Mouse (Mus musculus): ENCODE measurements around the gene Tesmin. TPM values are rescaled to one million over a fixed set of nuclear protein-coding genes. Genes with fewer than 3 reads are reported as not detected.

Tesmin gene
- 0.11 and 0.40 TPM in 2 replicates for polyA plus RNA-seq (2016; fragmentation: Nextera tagmentation; extraction: Ambion mirVana)

DNA sequence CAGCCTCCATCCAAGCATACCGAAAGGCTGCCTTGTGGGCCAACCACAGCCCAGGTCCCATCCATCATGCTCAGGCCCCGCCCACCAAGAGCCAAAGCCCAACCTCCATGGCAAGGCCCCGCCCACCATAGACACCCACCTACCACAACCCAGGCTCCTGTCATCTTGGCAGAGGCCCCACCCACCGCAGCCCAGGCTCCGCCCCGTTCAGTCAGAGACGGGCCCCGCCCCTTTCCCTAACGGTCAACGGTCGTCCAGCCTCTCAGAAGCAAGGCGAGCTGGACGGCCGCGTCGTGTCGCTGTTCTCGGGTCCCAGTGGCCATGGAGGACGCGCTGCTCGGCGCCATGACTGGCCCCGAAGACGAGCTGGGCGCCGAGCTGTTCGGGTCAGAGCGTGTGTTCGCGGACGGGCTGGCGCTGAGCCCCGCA, at the start of gene Tesmin:
Tesmin (plus strand) TSS at position 229 of the 429 bp plus-strand sequence.
- peaks cover 4% of the 10 kb centered on the region; the same call in 1 of the 2 replicates for H3K4me1 ChIP-seq (replicated peaks)
- peak within 1 kb of the TSS; percentile 49 for H3K4me3 ChIP-seq (replicated peaks)
- peaks cover 5% of the 10 kb centered on the region; the same call in 1 of the 2 replicates for H3K36me3 ChIP-seq
- WGBS = 3% methylated on average over 32 of the region's 33 CpGs
- no peak within 1 kb of the TSS for H3K27ac ChIP-seq
- ATAC-seq (ENCODE audit: insufficient number of reproducible peaks, insufficient read depth, low FRiP score, low TSS enrichment, low read depth) = peak; percentile 76
- H3K27me3 ChIP-seq = no peaks in the 10 kb centered on the region
- H3K9ac ChIP-seq (replicated peaks) = peak within 1 kb of the TSS; percentile 57; the same call in 1 of the 2 replicates
- peaks cover 10% of the 10 kb centered on the region for H3K9me3 ChIP-seq
- peak within 1 kb of the TSS; percentile 81 for H3K4me2 ChIP-seq

DNA sequence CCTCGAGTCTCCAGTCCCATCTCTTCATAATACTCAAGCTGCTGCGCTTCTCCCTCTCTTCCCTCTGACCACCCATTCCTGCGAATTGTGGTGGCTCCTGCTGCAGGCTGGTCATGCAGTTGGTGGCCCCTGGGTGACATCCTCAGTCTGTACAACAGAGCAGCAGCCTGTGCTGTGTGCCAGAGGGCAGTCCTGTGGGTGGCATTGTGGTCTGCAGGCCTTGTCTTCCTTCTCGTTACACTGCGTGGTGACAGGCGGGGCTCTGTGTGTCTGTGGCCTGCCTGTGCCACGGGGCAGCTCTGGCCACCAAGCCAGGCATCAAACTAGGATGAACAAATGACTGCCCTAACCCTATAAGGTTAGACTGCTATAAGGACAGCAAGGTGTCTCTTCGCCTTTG, 49.5 kb upstream of the Tesmin start:
- Histone ChIP-seq H3K27me3 (no peaks in the 10 kb centered on the region), H3K36me3 (no peaks in the 10 kb centered on the region), H3K27ac (no peak overlapping the region), H3K9me3 (peaks cover 4% of the 10 kb centered on the region; the same call in 1 of the 2 replicates), H3K4me1 (replicated peaks) (no peaks in the 10 kb centered on the region), H3K9ac (replicated peaks) (no peak overlapping the region), H3K4me3 (replicated peaks) (no peak overlapping the region), H3K4me2 (no peak overlapping the region)
- ATAC-seq (ENCODE audit: insufficient number of reproducible peaks, insufficient read depth, low FRiP score, low TSS enrichment, low read depth) = no peak
- WGBS = 76% methylated on average over 8 of the region's 8 CpGs

DNA sequence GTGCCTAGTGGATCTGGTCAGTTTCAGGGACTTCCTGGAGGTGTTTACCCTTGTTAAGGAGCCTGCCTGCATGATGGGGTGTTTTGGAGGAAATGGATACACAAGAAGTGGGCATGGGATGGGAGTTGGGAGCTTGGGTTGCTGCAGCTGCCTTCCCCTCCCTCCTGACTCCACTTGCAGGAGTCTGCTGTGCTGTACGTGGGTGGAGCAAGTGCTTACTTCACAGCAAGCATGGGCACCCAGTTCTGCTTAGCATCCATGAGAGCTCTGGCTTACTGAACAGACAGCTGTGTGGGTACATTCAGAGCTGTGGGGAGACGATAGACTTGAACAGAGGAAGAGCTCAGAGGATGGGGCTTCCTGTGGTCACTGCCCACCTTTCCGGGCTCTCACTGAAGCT, 47.6 kb upstream of the Tesmin start:
- ATAC-seq (ENCODE audit: insufficient number of reproducible peaks, insufficient read depth, low FRiP score, low TSS enrichment, low read depth) = no peak

DNA sequence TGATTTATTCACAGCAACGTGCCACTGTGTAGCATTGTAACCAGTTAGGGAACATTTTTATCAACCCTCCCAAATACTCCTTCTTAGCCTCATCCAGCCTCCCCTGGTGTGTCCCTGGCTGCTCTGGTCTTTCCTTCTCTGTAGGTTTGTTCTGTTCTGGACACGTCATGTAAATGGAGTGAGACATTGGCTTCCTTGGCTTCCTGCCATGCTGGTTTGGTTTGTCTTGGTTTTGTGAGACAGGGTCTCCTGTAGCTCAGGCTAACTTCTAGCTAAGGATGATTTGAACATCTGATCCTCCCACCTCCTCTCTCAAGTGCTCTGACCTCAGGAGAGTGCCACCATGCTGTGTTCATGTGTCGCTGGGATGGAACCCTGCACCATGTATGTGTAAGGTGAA, 44.7 kb upstream of the Tesmin start:
- H3K27me3 ChIP-seq = no peaks in the 10 kb centered on the region
- H3K4me3 ChIP-seq (replicated peaks) = no peak overlapping the region
- no peak overlapping the region for H3K9ac ChIP-seq (replicated peaks)
- 82% methylated on average over 3 of the region's 3 CpGs for WGBS
- no peaks in the 10 kb centered on the region for H3K36me3 ChIP-seq
- no peak for ATAC-seq (ENCODE audit: insufficient number of reproducible peaks, insufficient read depth, low FRiP score, low TSS enrichment, low read depth)
- H3K27ac ChIP-seq = no peak overlapping the region
- no peak overlapping the region for H3K4me2 ChIP-seq
- no peaks in the 10 kb centered on the region for H3K4me1 ChIP-seq (replicated peaks)
- peaks cover 9% of the 10 kb centered on the region; the same call in 1 of the 2 replicates for H3K9me3 ChIP-seq

More for the DNA sequence above, 47.6 kb upstream of the Tesmin start:
- Histone ChIP-seq H3K9ac (replicated peaks) (no peak overlapping the region), H3K27me3 (no peaks in the 10 kb centered on the region), H3K4me1 (replicated peaks) (no peaks in the 10 kb centered on the region), H3K4me2 (no peak overlapping the region), H3K27ac (no peak overlapping the region), H3K9me3 (peaks cover 4% of the 10 kb centered on the region; the same call in 1 of the 2 replicates), H3K36me3 (no peaks in the 10 kb centered on the region), H3K4me3 (replicated peaks) (no peak overlapping the region)
- 72% methylated on average over 3 of the region's 3 CpGs for WGBS

DNA sequence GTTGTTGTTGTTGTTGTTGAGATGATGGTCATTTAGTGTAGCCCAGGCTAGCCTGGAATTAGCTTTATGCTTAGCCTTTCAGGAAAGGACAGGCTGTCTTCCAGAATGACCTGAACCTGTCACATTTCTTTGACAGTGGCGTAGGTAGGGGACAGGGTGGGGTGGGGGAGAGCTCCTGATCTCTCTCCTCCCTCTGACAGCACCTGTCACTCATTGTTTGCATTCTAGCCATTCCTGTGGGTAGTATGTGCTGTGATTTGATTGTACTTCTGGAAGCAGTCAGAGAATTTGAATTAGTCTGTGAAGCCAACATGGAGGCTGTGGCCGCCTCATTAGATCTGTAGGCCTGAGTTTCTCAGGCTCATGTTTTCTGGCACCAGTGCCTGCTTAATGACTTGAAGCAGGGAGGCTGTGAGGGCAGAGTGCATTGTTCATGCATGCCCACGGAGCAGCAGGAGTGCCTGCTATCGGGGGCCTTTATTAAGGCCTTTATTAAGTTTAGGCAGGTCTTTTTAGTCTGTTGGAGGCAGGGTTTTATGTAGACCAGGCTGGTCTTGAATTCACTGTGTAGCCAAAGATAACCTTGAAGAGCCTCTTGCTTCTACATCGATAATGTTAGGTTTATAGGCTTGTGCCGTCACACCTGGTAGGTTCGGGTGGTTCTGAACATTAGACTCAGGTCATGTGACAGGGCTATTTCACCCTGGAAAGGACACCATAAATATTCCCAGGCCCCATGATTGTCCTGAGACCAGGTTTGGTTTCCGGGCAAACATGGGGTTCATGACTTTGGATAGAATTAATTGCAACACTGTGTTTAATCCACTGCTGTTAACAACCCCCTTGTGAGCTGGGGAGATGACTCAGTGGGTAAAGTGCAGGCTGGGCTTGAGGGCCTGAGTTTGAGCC, 43.8 kb upstream of the Tesmin start:
- H3K9me3 ChIP-seq = peaks cover 9% of the 10 kb centered on the region; the same call in 1 of the 2 replicates

DNA sequence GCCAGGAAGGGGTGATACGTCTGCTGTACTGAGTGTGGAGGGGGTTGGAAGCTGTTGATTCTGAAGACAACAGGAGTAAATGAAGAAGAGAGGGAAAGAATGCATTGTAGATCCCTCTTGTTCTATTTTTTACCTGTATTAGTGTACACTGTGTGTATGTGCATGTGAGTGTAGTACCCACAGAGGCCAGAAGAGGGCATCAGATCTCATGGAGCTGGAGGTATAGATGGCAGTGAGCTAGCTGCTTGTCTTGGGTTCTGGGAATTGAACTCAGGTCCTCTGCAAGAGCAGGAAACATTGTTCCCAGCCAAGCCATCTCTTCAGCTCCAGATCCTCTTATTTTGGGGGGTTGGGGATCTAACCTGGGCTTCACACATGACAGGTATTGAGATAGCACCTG, 40.9 kb upstream of the Tesmin start:
- Histone ChIP-seq H3K4me2 (no peak overlapping the region), H3K4me3 (replicated peaks) (no peak overlapping the region), H3K9me3 (peaks cover 9% of the 10 kb centered on the region; the same call in 1 of the 2 replicates), H3K36me3 (no peaks in the 10 kb centered on the region; the same call in 1 of the 2 replicates), H3K27ac (no peak overlapping the region), H3K9ac (replicated peaks) (no peak overlapping the region), H3K4me1 (replicated peaks) (no peaks in the 10 kb centered on the region), H3K27me3 (no peaks in the 10 kb centered on the region)
- WGBS = 90% methylated on average over 1 of the region's 1 CpGs
- no peak for ATAC-seq (ENCODE audit: insufficient number of reproducible peaks, insufficient read depth, low FRiP score, low TSS enrichment, low read depth)

More for the DNA sequence above, 43.8 kb upstream of the Tesmin start:
- Histone ChIP-seq H3K36me3 (no peaks in the 10 kb centered on the region), H3K4me1 (replicated peaks) (no peaks in the 10 kb centered on the region), H3K9ac (replicated peaks) (no peak overlapping the region), H3K27ac (0 out of 2 replicates have a peak overlapping the region, but pooled peaks have one; percentile 12), H3K4me2 (no peak overlapping the region), H3K27me3 (no peaks in the 10 kb centered on the region), H3K4me3 (replicated peaks) (no peak overlapping the region)
- ATAC-seq (ENCODE audit: insufficient number of reproducible peaks, insufficient read depth, low FRiP score, low TSS enrichment, low read depth) = no peak
- WGBS = 76% methylated on average over 8 of the region's 8 CpGs

DNA sequence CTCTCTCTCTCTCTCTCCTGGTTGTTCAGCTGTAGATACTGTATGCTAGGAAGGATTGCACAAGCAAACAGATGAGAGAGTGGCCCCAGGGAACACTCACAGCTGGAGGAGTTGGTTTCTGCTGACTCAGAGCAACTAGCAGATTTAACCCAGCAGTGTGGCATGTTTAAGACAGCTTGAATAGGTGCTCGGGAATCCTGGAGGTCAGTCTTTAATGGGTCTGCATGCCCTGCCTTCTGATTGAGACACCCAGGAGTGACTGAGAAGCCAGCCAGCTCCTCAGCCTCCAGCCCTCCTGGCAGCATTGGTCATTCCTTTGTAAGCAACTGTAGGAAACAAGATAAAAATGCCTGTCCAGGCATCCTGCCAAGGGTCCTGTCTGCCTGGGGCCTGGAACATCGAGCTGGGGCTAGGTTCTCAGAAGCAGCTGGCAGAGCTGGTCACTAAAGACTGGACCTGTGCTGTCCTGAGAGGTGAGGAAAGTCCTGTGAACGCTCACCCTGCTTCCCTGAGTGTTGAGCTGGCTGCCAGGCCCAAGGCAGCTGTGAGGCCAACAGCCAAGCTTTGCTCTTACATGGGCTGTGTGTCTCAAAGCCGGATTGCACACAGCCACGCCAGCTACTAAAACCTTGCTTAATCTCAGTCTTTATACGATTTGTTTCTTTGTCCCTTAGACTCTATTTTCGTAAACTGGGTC, 35.1 kb upstream of the Tesmin start:
- ATAC-seq (ENCODE audit: insufficient number of reproducible peaks, insufficient read depth, low FRiP score, low TSS enrichment, low read depth) = no peak

DNA sequence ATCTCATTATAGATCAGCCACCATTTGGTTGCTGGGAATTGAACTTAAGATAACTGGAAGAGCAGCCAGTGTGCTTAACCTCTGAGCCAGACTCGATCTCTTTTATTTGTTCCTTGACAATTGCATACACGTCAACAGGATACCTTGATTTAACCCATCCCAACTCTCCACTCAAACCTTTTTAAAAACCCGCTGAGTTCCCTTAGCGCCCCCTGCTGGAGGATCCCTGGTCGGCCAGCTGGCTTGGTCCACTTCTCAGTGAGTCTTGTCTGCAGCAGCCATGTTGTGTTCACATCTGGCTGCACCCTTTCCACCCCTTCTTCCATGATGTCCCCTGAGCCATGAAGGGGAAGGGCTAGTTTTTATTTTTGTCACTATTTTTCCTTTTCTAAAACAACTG, 33.6 kb upstream of the Tesmin start:
- 60% methylated on average over 5 of the region's 5 CpGs for WGBS

More for the DNA sequence above, 35.1 kb upstream of the Tesmin start:
- Histone ChIP-seq H3K4me2 (no peak overlapping the region), H3K36me3 (peaks cover 6% of the 10 kb centered on the region; the same call in 1 of the 2 replicates), H3K27me3 (no peaks in the 10 kb centered on the region), H3K27ac (no peak overlapping the region), H3K4me3 (replicated peaks) (no peak overlapping the region), H3K9ac (replicated peaks) (no peak overlapping the region), H3K9me3 (peaks cover 6% of the 10 kb centered on the region; the same call in 1 of the 2 replicates), H3K4me1 (replicated peaks) (no peaks in the 10 kb centered on the region)
- WGBS = 71% methylated on average over 7 of the region's 7 CpGs

DNA sequence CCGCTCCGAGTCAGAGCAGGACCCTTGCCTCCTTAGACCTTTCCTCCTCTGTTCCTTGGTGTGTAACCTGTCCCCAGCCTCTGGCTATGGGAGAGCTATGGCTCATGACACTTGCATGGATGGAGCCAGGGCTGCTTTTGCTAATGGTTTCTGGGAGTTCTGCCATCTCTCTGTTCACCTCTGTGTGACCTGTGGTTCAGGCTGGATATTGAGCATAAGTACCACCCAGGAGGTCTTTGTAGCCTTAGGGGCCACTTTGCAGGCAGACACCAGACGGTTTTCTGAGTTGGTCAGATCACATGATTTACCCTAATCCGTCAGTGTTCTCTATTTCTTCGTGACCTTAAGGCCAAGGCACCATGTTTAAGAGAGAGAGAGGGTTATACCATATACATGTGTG, 32.1 kb upstream of the Tesmin start:
- H3K27ac ChIP-seq = no peak overlapping the region
- H3K36me3 ChIP-seq = peaks cover 8% of the 10 kb centered on the region; the same call in 1 of the 2 replicates
- H3K4me3 ChIP-seq (replicated peaks) = no peak overlapping the region
- ATAC-seq (ENCODE audit: insufficient number of reproducible peaks, insufficient read depth, low FRiP score, low TSS enrichment, low read depth) = no peak
- H3K4me1 ChIP-seq (replicated peaks) = no peaks in the 10 kb centered on the region
- no peak overlapping the region for H3K4me2 ChIP-seq
- peaks cover 9% of the 10 kb centered on the region; the same call in 1 of the 2 replicates for H3K9me3 ChIP-seq
- no peaks in the 10 kb centered on the region for H3K27me3 ChIP-seq
- WGBS = 69% methylated on average over 5 of the region's 5 CpGs
- no peak overlapping the region for H3K9ac ChIP-seq (replicated peaks)

More for the DNA sequence above, 33.6 kb upstream of the Tesmin start:
- Histone ChIP-seq H3K27me3 (no peaks in the 10 kb centered on the region), H3K4me1 (replicated peaks) (no peaks in the 10 kb centered on the region), H3K36me3 (peaks cover 8% of the 10 kb centered on the region; the same call in 1 of the 2 replicates), H3K27ac (no peak overlapping the region), H3K4me2 (no peak overlapping the region), H3K9ac (replicated peaks) (no peak overlapping the region), H3K4me3 (replicated peaks) (no peak overlapping the region), H3K9me3 (peaks cover 9% of the 10 kb centered on the region; the same call in 1 of the 2 replicates)
- ATAC-seq (ENCODE audit: insufficient number of reproducible peaks, insufficient read depth, low FRiP score, low TSS enrichment, low read depth) = no peak

DNA sequence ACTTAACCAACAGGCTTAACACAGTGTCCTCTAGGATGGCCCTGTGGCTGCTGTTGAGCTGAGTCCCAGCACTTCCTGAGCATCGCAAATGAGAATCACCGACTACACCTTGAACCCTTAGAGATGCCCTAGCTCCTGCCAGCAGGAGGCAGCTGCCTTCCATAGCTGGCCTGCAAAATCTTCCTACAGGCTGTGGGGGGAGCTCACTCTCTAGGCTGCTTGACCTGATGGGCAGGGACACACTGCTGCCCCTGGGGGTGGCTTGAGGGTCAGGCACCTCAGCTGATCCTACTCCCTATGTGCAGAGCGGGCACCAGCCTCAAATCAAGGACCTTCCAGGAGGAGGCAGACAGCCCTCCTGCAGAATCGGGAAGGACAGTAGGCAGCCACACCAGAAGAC, 31.0 kb upstream of the Tesmin start:
- H3K27ac ChIP-seq = no peak overlapping the region
- H3K4me3 ChIP-seq (replicated peaks) = no peak overlapping the region
- peaks cover 9% of the 10 kb centered on the region; the same call in 1 of the 2 replicates for H3K9me3 ChIP-seq
- no peak for ATAC-seq (ENCODE audit: insufficient number of reproducible peaks, insufficient read depth, low FRiP score, low TSS enrichment, low read depth)
- peaks cover 14% of the 10 kb centered on the region; the same call in 1 of the 2 replicates for H3K36me3 ChIP-seq
- no peak overlapping the region for H3K4me2 ChIP-seq
- H3K4me1 ChIP-seq (replicated peaks) = no peaks in the 10 kb centered on the region
- no peak overlapping the region for H3K9ac ChIP-seq (replicated peaks)
- WGBS = 75% methylated on average over 4 of the region's 4 CpGs
- no peaks in the 10 kb centered on the region for H3K27me3 ChIP-seq
